Mouse (Mus musculus) heart, postnatal 14 days (tissue): ENCODE results near the gene Gm20518. TPM values are rescaled to one million over a fixed set of nuclear protein-coding genes. Genes with fewer than 3 reads are reported as not detected.
A peak's percentile ranks its signal among the peaks of the same experiment; 100 is the strongest.

Experiments used
- DNase-seq, 2 experiments: peaks; one replicate each; pipeline ENCODE4 v3.0.0; 2021 to 2022
- intact Hi-C: fragments of 180-260 bp; cut with DNase I; formaldehyde crosslinking; loops from one replicate; pipeline ENCODE4 v1.15.1; 2025
- total RNA-seq, 2 experiments: library from RNA; stranded (reverse); gene quantifications; 2 replicates each; pipeline ENCODE4 v1.2.3; 2021

The Gm20518 gene
- total RNA-seq, 2 experiments from 2014 or later: 0.20 TPM; not detected in 1

DNA sequence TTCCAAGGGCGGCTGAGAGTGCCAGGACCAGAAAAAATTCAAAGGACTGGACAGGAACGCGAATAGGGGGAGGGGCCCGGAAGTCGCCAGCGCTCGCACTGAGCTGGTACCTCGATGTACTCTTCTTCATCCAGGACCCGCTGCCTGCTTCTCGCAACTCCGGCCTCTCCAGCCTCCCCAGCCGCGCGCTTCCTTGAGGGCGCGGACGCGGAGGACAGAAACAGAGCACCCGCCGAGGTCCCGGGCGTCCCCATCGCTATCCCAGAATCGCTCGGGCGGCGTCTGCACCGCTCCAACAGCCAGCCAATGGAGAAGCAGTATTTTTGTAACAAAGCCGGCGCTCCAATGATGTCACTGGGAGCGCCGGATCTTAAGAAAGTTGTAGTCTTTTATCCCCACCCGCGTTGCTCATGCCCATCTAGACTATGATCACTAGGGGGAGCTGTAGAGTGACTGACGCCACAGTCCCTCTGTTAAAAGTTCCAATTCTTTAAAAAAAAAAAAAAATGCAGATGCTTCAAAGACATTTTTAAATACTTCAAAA, 19.7 kb upstream of the Gm20518 start, which contains the start of gene Ess2:
TSS of gene Ess2 (minus strand) at position 297 of the 544 bp plus-strand sequence.
- peak; percentile 87 to 90 for DNase-seq
- intact Hi-C loops: loop anchor here (5.0 kb wide), 2 partner anchors 76 to 136 kb away; no protein-coding TSS in a partner anchor

DNA sequence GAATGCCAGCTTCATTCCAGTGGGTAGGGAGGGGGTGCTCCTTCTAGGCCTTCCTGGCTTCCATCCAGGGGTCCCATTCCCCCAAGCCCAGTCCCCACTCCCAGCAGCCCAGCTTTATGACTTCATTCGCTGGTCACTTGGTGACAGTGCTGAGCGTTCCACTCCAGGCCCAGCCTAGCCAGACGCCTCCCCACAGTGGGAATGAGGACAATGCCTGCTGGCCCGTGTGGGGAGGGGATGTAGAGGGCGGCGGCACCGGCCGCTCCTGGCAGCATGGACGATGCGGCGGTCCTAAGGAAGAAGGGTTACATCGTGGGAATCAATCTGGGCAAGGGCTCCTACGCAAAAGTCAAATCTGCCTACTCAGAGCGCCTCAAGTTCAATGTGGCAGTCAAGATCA, 7.0 kb upstream of the Gm20518 start, which contains the start of the genes Dgcr2 and Tssk2:
TSS of gene Dgcr2 (minus strand) at position 101 of the 400 bp plus-strand sequence.
TSS of gene Tssk2 (plus strand) at position 176 of the 400 bp plus-strand sequence.
- intact Hi-C loops: no loop called here

DNA sequence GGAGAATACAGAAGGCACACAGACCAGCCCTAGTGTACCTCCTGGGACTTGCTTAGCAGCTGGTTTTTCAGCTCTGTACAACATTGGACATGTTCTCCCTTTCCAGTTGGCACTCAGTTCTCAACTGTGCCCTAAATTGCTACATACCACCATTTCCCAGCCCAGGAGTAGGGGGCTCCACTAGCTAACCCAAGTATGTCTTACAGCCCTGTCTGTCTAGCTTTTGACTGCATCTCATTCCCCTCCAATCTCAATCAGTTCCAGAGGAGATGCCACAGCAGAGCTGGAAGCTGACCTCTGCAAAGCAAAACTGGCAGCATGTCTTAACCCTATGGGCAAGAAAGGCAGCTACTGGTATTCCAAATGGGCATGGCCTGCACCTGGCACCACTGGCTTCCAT, 4.6 kb upstream of the Gm20518 start:
- intact Hi-C loops: no loop called here
- no peak for DNase-seq

More for the DNA sequence above, 7.0 kb upstream of the Gm20518 start, which contains the start of the genes Dgcr2 and Tssk2:
- no peak for DNase-seq

DNA sequence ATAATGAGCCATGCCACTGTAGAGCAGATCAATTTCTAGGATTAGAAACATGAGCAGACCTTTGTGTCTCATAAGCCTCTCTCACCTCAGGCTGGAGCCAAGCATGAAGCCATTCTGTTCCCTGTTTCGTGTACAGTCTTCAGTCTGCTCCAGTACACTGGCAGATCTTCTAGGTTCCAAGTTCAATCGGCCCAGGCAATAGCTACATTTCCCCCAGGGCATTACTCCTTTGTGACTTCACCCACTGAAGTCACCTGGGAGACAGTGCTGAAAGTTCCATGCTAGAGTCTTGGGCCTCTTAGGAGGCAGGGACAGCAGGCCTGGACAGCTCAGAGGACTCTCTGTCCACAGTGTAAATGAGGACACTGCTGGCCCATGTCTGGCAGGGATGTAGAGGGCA, 2.5 kb upstream of the Gm20518 start, which contains the start of gene Tssk1:
TSS of gene Tssk1 (plus strand) at position 301 of the 400 bp plus-strand sequence.
- no peak for DNase-seq
- intact Hi-C loops: no loop called here

DNA sequence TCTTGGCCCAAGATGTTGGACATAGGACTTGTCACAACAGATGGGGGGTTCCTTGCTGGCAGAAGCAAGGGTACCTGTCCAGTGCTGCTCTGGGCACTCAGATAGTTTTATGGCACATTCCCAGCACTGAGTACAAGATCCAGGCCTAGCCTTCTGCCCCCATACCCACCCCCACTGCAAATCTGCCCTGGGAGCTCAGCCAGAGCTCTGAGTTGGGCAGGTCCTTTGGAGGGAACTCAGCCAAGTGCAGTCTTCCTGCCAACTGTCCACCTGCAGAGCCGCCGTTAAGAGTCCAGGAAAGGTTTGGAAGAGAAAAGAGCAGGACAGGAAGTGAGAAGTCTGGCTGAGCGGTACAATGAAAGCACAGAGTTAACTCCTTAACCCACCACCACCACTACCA, 1.1 kb upstream of the Gm20518 start:
- peak; percentile 43 to 63 for DNase-seq
- intact Hi-C loops: no loop called here

DNA sequence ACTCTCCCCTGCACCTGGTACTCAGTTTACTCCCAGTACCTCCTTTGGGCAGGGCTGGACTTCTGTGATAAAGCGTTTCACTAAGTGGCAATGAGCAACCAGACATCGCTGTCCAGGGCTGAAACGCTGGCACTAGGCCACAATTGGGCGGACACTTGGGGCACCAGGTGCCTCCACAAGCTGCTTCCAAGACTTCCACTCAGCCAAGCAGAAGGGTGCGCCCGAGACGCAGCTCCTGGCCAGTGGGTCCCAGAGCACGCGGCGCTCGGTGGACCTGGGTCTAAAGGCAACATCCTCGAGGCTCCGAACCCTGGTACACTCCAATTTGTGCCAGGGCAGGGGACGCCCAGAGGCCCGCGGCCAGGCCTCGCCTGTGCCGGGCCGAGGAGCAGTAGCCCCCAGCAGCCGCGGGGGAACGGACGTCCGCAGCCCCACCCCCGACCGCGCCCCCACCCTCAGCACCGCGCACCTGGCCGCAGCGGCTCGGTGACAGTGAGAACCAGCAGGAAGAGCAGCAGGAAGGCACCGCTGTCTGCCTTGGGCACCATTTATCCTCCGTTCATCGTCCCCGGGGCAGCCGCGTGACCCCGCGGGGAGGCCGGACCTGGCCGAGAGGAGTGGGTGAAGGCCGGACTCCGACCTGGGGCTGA, 429 bp downstream of the Gm20518 start:
- DNase-seq: peak; percentile 72 to 80
- intact Hi-C loops: no loop called here

DNA sequence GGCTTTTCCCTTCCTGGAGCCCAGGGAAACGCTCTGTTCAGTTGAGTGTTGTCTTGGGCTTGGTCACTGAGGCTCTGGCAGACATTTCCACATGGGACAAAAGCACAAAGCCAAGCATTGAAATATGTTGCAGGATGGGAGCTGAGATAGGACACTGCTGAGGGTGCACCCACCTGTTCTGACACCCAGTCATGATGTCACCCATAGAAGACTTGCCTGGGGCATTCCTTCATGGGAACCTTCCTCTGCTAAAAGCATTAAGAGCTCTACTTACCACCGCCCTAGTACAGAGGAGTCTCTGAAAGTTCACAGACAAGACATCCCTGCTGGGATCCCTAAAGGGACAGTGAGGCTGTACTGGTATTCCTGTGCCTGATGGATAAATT, 1.1 kb downstream of the Gm20518 start:
- no peak for DNase-seq
- intact Hi-C loops: no loop called here

DNA sequence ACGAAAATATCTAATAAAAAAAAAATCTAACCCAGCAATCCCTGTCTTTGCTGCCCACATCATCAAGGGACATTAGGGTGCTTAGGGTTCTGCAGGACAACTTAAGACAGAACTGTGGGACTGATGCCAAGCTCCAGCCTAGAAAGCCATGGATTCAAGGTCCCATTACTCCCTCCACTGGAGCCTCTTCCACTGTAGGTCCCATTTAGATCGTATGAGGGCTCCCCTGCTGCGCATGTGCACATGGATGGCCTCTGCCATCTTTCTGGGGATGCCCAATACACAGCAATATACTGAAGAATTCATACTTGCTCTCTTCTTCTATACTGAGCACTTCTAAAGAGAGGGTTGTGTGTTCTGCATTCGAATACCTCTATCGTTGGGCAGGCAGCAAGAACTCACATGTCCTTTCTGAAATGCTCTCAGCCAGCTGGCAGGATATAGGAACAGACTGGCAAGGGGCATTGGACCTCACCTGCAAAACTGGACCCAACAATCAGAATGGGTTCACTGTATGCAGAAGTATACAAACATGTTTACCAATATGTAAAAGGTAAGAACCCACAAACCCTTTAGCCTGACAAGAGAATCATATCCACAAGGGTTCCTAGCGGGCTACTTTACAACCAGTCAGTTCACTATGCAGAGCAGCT, 1.7 kb downstream of the Gm20518 start:
- no peak for DNase-seq
- intact Hi-C loops: no loop called here

DNA sequence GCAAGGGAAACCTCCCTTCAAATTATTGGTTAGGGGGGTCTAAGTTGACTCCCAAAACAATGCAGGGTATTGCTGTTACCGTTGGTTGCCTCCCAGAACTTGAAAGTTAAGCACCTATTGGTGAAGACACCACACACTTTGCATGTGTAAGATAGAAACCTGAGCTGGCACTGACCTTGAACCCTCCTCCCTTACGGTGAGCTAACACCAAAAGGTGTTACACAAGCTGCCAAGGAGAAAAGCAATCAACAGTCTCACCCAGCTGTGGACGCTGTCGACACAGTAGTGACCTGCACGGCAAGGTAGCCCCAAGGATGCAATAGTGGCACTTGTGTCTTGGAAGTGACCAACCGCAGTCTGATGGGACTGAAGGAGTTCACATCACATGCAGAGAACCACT, 7.4 kb downstream of the Gm20518 start:
- no peak for DNase-seq
- intact Hi-C loops: no loop called here

DNA sequence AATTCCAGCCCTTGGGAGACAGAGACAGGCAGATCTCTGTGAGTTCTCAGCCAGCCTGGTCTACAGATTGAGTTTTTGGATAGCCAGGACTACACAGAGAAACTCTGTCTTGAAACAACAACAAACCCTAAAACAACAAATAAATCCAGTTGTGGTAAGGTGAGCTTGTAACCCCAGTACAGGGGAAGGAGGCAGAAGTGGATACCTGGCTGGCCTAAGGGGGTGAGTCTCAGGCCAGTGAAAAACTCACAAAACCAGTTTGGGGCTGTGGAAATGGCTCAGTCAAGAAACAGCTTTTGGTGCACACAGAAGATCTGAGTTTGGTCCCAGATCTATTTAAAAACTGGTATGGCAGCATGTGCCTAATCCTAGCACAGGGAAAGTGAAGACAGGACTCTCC, 9.3 kb downstream of the Gm20518 start:
- intact Hi-C loops: no loop called here
- DNase-seq: no peak

DNA sequence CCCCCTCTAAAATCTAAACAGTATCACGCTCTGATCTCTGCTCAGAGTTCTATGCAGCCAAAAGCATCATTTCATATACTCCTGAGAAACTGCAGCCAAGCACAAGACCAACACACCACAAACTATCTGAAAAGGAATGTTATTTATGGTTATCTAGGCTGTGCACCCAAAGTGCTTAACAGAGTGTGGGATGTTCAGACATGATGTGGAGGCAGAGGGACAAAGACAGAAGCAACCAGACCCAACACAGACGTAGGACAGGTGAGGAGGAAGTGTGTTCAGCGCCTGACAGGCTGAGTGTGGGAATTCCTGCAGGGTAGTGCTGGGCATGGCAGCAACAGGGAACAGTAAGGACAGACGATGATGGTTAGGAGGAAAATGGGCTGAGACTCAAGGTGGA, 11.9 kb downstream of the Gm20518 start:
- intact Hi-C loops: no loop called here
- no peak for DNase-seq

DNA sequence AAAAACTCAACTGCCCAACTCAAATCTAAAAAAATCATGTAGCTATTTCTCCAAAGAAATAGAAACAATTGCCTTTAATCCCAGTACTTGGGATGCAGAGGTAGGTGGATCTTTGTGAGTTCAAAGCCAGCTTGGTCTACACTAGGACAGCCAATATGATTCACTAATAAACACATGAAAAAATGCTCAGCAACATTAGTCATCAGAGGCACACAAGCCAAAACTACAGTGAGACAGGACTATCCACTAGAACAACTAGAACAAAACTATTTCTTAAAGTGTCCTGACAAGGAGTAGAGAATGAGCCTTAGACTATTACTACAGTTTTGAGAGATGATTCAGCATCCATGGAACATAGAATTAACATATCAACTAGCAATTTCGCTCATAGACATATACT, 15.4 kb downstream of the Gm20518 start:
- DNase-seq: no peak
- intact Hi-C loops: no loop called here

DNA sequence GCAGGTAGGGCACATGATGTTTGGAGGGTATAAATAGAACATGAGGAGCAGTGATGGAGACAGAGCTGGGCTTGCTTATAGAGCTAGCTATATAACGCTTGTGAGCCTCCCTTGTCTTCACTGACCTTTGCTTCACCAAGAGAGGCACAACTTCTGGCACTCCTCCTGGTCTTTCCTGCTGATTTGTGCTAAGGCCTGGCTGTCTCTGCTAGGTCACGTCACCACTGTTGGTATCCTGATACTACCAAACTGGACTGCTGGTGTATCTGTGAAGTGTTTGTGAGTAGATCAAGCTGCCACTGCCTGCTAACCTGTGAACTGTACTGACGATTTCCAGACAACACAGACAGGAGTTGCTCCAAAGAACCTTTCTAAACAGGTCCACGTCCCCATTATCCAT, 16.3 kb downstream of the Gm20518 start:
- intact Hi-C loops: no loop called here
- DNase-seq: no peak

DNA sequence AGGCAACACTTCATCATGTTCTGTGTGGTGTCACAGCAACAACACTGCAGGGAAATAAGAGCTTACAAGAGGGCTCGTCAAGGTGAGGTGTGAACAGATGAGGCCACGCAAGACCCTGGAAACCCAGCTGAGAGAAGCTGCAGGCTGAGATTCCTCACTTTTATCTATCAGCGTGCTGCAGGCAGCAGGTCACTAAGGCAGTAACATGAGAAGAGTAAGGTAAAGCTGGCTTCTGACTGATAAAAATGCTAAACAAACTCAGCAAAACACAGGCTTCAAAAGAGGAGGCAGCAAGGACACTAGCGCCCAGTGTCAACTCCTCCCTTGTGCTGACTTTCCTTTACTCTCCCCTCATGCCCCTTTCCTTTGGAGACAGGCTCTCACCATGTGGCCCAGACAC, 18.5 kb downstream of the Gm20518 start:
- intact Hi-C loops: no loop called here
- no peak for DNase-seq

DNA sequence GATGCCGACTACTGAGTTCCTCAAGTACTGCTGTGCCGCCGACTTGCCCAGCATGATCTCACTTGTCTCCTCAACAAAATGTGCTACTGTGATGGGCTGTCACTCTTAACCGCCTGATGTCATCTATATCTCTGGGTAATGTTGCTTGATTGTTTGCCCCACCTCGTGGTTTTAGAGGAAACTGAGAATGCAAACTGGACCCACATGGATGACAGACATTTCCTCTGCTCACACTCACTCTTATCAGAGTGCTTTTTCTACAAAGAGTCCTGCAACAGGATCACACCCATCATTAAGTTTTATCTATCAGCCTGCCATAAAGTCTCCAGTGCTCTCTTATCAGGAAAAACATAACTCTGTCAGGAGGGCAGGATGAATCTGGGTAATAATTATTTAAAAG, 20.2 kb downstream of the Gm20518 start:
- intact Hi-C loops: no loop called here

DNA sequence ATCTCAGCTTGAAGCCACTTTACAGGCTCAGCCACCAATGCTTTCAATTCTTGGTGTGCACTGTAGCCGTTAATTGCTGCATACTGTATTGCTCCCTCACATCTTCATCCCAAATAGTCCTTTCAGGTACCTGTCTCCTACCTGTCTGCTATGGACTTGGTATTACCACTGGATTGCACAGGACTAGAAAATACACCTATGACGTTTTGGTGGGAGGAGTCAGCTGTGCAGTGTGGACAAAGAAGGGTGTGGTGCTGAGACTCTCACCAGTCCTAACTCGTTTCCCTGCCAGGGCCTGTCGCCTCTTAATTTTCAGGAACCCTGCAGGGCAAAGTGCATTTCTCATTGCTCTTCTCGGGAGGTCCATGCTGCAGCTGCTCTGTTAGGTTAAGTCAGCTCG, 25.7 kb downstream of the Gm20518 start:
- intact Hi-C loops: no loop called here
- no peak for DNase-seq

More for the DNA sequence above, 20.2 kb downstream of the Gm20518 start:
- DNase-seq: no peak

DNA sequence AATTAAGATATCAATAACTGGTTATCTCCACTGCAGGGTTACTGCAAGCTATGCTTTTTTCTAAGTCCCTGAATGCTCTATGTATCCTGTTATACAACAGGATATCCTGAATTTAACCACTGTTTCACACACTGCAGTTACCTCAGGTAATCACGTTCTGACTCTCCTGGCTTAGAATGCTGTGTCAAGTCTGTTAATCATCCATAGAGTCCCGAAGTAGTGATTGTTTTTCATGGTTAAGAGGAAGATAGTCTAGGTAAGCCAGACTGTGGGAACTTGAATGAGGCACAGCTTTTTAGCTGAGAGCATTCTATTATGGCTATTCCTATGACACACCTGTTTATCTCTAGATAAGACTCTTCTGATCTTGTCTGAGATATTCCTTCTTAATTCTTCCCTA, 26.2 kb downstream of the Gm20518 start:
- no peak for DNase-seq
- intact Hi-C loops: no loop called here

DNA sequence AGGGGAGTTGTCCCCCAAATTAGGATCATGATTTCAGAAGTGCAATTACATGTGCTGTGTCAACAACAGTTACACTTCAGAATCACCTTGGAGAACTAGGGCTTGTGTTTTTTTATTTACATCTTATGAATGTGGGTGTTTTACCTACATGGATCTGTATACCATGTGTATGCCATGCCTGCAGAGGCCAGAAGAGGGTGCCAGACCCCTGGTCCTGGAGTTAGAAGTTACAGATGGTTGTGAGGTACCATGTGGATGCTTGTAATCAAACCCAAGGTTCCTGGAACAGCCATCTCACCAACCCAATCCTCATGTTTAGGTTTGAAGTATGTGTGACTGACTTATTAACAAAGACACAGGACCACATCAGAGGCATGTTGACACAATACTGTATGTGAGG, 32.9 kb downstream of the Gm20518 start:
- no peak for DNase-seq
- intact Hi-C loops: loop anchor here (1.0 kb wide), 1 partner anchor 80 kb away; no protein-coding TSS in a partner anchor

DNA sequence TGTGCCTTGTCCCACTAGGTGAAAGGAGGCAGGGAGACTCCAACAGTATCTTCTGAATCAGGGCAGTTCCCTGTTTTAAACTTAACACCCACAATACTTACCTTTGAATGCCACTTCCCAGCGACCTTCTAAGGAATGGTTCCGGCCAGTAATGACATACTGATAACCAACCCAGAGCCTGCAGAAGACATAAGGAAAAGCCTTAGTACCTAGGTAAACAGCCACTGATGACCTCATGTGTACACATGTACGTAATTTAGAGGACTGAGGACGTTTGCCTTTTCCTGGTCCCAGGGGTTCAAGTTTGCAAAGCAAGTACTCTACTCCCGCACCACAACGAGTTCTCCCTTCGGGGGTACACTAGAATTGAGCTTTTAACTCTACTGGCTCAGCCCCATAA, 34.3 kb downstream of the Gm20518 start:
- DNase-seq: no peak
- intact Hi-C loops: no loop called here

DNA sequence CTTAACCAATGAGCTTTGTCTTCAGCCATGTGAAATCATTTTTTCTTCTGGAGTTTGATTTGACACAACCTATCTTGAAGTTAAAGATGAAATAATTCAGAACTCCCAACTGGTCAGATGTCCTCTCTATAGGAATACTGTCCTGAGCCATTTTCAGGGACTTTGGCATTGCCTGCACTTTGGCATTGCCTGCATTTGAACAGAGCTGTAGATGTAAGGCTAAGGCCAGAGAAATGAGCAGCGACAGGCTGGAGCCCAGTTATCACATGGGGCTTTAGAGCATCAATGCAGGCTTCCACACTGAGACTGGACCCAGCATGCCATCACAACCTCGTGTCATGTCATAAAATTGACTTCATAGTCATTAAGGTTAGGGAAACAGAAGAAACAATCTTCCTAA, 38.2 kb downstream of the Gm20518 start:
- intact Hi-C loops: no loop called here
- DNase-seq: no peak

DNA sequence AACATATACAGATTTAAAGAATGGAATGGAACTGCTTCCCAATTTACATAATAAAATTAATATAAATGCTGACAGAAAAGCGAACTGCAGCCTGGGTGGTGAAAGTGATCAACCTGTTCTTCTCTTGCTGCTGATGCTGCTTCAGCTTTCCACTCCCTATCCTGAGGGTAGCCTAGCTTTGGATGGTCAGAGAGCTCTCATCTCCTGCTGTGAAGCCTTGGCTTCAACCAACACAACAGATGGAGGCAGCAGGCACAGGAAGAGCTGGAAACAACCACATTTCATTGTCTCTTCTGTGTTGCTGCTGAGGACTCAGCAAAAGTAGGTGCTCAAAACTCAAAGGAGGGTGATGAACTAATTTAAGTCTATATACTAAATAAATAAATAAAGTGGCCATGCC, 39.6 kb downstream of the Gm20518 start:
- no peak for DNase-seq
- intact Hi-C loops: no loop called here

DNA sequence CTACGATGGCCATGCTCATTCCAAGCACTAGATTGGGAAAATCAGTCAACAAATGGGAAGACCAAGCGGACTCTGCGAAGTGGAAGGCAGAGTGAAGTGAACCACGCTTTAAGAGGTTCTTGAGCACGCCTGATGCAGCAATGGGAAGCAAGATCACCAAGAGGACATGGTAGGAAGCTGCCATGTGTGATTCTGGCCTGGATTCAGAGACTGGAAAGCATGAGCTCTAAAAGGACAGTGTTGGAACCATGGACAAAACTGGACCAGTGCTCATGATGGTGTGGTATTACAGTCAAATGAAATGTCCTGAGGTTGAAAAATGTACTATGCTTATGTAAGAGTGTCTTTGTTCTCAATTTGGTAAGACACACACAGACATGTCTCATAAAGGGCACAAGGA, 40.1 kb downstream of the Gm20518 start:
- no peak for DNase-seq
- intact Hi-C loops: no loop called here
